Mouse (Mus musculus) left cerebral cortex, adult 8-10 months (tissue): ENCODE data around the gene Olfr1420. TPM values are rescaled to one million over a fixed set of nuclear protein-coding genes. Genes with fewer than 3 reads are reported as not detected.

Experiments used
- microRNA-seq, 2 experiments: library from miRNA; unstranded; fragments of <30 nt; microRNA quantifications; one replicate each; pipeline ENCODE4 v1.2.0; 2022
- total RNA-seq, 4 experiments: library from RNA; stranded (reverse); gene quantifications; 2 replicates each; pipeline ENCODE4 v1.2.4; 2022

The Olfr1420 gene
- total RNA-seq, 4 experiments from 2014 or later = not detected

Small RNAs within 50 kb of the gene (microRNA-seq; reads per million reads assigned to microRNA genes)
- 6.8 to 8.4 reads per million in 2 experiments for gene Mir6994

Other genes starting within 250 kb of the Olfr1420 start
- gene Ms4a3, start 245.7 kb upstream of the Olfr1420 start, total RNA-seq = not detected
- not detected for gene Oosp2, start 226.0 kb upstream of the Olfr1420 start, total RNA-seq
- gene Oosp1, start 195.4 kb upstream of the Olfr1420 start, total RNA-seq = not detected
- gene Oosp3, start 189.5 kb upstream of the Olfr1420 start, total RNA-seq = not detected
- gene Gif, start 139.0 kb upstream of the Olfr1420 start, total RNA-seq = not detected
- 10 to 100 TPM; 36.1 to 45.6 (median 42.7) TPM for gene Mrpl16, start 116.2 kb upstream of the Olfr1420 start, total RNA-seq
- gene Stx3, start 67.2 kb upstream of the Olfr1420 start, total RNA-seq = 10 to 100 TPM; 27.7 to 33.8 (median 29.7) TPM
- not detected for gene Olfr1417, start 47.3 kb upstream of the Olfr1420 start, total RNA-seq
- not detected for gene Olfr1418, start 25.5 kb upstream of the Olfr1420 start, total RNA-seq
- gene Olfr1419, start 11.5 kb upstream of the Olfr1420 start, total RNA-seq = under 1 TPM in 1 of 4 experiments, not detected in 3; 0.13 TPM
- gene Patl1, start 25.8 kb downstream of the Olfr1420 start, total RNA-seq = 10 to 100 TPM; 19.4 to 22.9 (median 21.1) TPM
- 10 to 100 TPM; 56.8 to 62.7 (median 59.6) TPM for gene Osbp, start 79.4 kb downstream of the Olfr1420 start, total RNA-seq
- not detected for gene Olfr1423, start 154.8 kb downstream of the Olfr1420 start, total RNA-seq
- gene Olfr1424, start 176.1 kb downstream of the Olfr1420 start, total RNA-seq = not detected
- gene Olfr1425, start 191.2 kb downstream of the Olfr1420 start, total RNA-seq = not detected
- not detected for gene Olfr1426, start 205.4 kb downstream of the Olfr1420 start, total RNA-seq
- gene Olfr1427, start 216.8 kb downstream of the Olfr1420 start, total RNA-seq = not detected
- gene Olfr1428, start 229.3 kb downstream of the Olfr1420 start, total RNA-seq = not detected
- gene Olfr76, start 236.6 kb downstream of the Olfr1420 start, total RNA-seq = not detected